Mouse (Mus musculus): ENCODE data around the gene Adgrl2.

DNA sequence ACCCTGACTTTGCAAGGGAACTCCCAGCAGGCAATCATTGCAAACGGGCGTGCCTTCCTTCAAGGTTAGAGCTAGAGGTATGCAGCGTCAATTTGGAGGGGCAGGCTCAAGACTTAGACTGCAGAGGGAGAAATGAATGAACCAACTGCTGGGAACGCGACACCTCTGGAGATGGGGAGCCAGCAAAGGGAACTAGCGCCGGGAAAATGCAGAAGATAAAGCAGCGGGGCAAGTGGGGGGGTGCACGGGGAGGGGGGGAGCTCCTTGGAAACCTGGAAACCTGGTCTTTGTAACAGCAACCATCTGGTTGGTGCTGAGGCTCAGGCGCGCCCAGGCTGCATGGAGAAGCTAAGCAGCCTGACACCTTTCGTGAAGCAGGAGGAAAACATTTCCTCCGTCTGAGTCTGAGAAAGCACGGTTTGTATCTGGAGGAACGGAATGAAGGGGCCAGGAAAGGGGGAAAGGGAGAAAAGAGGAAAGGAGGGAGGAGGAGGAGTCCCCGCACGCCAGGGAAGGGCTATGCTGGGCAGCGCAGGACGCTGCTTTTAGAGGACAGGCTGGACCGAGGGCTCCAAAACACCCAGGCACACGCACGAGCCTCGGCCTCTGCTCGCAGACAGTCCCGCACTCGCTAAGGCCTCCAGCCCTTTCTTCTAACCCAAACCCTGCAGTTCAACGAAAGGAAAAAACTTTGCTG, 3.3 kb downstream of the Adgrl2 start:
- no peak for TF ChIP-seq POLR2A (IDR thresholded peaks at IDR 0.05; ENCODE audit: control insufficient read depth, extremely low read depth, insufficient read depth, low read length, poor library complexity)
- no peak for TF ChIP-seq CTCF (IDR thresholded peaks at IDR 0.05; ENCODE audit: borderline replicate concordance, control insufficient read depth, extremely low read depth, insufficient read depth, low read length, poor library complexity)

Data from thymus, adult 2 months (tissue).